Mouse (Mus musculus): Measurements from ENCODE around the gene Adssl1.

DNA sequence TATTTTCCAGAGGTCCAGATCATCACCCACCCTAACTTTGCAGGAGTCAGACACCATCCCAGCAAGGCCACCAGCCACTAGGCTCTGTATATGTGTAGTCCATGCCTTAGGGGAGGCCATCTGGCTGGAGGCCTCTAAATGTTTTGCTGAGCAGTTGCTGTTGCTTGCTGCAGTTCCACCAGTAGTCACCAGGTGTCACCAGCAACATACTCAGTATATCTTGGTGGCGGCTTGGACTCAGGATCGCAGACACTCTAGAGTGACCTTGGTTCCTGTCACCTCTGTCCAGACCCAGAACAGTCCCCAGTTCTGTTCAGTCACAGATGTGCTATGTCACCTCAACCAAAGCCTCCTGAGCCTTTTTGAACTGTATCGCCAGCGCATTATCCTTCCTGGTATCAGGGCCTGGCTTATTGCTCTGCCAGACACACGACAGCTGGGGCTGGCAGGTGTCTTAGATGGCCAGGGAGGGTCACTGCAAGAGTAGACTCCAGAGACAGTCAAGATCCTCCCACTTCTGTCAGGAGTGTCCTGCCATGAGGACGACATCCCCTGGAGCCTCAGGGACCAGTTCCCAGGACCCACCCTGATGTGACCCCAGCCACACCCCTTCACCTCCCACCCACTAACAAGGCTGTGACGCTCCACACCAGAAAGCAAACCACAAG is 33.4 kb downstream of the Adssl1 start:
- peak; percentile 75 to 94 for TF ChIP-seq CTCF (conservative IDR thresholded peaks at IDR 0.05 in 1 of 2, IDR thresholded peaks at IDR 0.05 in 1 of 2; ENCODE audit: low read depth in 2 of 2, low read length in 2 of 2)
- no peak for TF ChIP-seq E2F4 (IDR thresholded peaks at IDR 0.05; ENCODE audit: insufficient replicate concordance, low read depth, low read length)
- TF ChIP-seq POLR2A (IDR thresholded peaks at IDR 0.05; ENCODE audit: low read depth, low read length): no peak
- no peak for TF ChIP-seq GABPA (IDR thresholded peaks at IDR 0.05; ENCODE audit: insufficient replicate concordance, low read depth, low read length)
- no peak for TF ChIP-seq EP300 (IDR thresholded peaks at IDR 0.05; ENCODE audit: low read length)
- TF ChIP-seq MAFK (IDR thresholded peaks at IDR 0.05; ENCODE audit: insufficient replicate concordance, low read length): no peak
- TF ChIP-seq UBTF (IDR thresholded peaks at IDR 0.05; ENCODE audit: low read depth, low read length): no peak
- no peak for TF ChIP-seq TCF12 (IDR thresholded peaks at IDR 0.05; ENCODE audit: low read depth, low read length)
